Mouse (Mus musculus): ENCODE results near the gene Cmip.

The Cmip gene

DNA sequence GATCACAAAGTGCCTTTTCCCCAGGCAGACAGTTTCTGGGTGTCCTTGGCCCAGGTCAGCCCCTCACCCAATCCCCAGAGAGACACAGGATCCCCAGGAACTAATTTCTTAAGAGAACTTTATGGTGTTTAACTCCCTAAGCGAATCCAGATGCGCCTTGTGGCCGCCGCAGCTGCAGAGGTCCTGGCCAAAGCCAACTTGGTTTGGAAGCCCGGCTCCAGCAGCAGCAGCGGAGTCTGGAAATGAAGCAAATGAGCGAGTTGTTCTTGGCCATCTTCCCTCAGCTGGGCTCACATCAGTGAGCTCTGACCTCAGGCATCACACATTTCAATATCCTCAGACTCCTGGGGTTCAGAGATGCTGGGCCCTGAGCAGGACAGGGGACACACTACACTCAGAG lies 33.6 kb downstream of the Cmip start:
- in situ Hi-C loops (cut with MboI; ENCODE audit: low sequenced_read_pairs) = no loop called here

DNA sequence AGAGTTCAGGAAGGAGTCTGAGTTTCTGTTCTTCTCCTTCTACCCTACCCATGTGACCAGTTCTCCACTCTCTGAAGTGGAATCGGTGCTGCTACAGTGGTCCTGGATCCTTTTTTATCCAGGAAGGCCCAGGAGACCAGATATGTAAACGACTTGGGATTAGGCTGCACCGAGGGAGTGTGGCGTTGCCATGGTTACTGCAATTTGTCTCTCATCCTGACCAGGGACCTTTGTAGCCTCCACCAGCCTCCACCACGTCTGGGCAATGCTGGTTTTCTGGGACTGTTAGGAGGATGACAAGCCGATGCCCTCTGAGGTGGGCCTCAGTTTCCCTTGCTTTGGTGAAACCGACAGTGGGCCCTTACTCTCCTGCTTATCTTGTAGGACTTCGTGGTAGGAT lies 35.4 kb downstream of the Cmip start:
- in situ Hi-C loops (cut with MboI; ENCODE audit: low sequenced_read_pairs) = no loop called here

DNA sequence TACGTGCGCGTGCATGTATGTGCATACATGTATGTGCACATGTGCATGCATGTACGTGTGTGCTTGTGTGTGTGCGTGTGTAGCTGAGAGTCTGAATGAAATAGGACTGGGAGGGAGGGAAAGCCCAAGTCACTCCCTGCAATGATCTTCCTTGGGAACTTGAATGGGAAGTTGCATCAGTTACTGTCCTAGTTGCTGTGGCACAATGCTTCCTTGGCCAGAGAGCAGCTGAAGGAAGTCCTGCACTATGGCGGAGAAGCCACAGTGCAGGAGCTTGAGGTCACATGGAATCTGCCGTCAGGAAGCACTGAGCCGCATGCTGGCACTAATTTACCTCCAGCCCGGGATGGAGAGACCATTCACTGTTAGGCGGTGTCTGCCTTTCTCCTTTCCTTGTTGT lies 37.9 kb downstream of the Cmip start:
- in situ Hi-C loops (cut with MboI; ENCODE audit: low sequenced_read_pairs) = no loop called here

DNA sequence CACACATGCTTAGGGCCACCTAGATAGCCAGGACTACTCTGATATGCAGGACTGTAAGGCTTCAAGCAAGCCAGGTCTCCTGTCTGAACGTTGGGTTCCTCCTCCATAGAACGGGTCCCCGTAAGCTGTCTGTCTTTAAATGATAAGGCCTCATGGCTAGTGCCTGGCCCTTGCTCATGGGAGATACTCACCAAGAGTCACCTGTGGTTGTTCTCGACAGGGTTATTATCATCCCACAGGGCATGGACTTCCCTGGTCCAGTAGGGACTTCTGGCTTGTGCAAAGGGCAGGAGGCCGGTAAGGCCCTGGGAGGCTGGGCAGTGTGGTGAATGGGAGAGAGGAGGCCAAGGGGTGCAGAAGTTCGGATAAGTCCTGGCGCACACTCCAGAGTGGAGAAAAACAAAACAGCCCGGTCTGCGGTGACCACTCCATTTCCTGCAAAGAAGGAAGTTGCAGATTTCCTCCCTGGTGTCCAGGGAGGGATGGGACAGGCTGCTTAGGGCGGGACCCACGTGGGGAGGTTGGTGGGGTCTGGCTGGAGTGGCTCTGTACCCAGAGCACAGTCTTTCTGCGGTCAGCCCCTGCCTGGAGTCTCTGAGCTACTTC lies 41.2 kb downstream of the Cmip start:
- in situ Hi-C loops (cut with MboI; ENCODE audit: low sequenced_read_pairs) = no loop called here

DNA sequence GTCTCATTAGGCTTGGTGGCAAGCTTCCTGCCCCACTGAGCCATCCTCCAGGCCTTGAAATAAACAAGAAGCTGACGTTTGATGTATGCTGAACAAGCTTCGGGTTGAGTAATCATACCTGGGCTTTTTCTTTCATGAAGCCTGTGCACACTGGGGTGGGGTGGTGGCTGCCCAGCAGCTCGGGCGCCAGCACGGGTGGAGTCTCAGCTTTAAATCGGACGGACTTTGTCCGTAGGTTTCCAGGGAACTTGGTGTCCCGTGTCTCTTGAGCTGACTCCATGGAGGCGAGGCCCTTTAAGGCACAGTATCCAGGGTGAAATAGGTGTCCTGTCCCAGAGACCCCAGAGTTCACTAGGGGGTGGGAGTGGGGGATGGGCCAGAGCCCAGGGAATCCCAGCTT lies 42.3 kb downstream of the Cmip start:
- in situ Hi-C loops (cut with MboI; ENCODE audit: low sequenced_read_pairs) = no loop called here

DNA sequence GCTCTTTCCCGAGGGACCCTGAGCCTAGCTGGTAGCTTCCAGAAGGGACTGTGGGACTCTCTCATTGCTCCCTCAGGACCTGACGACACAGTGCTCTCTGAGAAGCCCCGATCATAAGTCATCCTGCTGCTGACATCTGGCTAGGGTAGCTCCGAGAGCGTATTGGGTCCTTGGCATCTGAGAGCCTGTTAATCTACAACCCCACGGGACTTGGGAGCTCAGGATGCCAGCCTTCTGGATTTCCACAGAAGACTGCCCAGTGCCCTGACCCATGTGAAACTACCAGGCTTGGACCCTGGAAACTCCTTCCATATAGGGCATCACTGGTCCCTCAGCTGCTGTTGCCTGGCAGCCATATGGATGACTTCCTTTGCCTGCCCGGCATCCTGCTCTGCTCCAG lies 43.3 kb downstream of the Cmip start:
- in situ Hi-C loops (cut with MboI; ENCODE audit: low sequenced_read_pairs) = no loop called here

DNA sequence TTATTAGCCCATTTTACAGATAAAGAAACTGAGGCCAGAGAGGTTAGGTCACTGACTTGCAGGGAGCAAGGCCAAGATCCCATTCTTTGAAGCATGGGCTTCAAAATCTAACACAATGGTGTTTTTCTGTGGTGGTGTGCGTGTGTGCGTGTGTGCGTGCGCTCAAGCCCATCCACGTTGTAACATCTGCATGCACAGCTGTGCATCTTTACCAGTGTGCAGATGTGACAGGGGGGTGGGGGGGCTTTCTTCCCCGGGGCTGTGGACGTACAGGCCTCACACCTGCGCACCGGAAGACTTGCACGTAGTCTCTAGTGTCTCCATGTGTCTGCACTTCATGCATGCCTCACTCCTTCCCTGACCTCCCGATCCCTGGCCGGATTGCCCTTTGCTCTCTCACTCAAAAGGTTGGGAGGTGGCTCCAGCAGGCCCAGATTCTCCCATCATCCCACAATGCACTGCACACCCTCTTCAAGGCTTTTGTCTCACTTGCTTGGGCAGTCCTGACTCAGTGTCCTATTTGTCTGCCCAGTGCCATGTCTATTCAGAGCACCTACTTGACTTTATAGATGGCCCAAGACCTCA lies 44.7 kb downstream of the Cmip start:
- in situ Hi-C loops (cut with MboI; ENCODE audit: low sequenced_read_pairs) = no loop called here

DNA sequence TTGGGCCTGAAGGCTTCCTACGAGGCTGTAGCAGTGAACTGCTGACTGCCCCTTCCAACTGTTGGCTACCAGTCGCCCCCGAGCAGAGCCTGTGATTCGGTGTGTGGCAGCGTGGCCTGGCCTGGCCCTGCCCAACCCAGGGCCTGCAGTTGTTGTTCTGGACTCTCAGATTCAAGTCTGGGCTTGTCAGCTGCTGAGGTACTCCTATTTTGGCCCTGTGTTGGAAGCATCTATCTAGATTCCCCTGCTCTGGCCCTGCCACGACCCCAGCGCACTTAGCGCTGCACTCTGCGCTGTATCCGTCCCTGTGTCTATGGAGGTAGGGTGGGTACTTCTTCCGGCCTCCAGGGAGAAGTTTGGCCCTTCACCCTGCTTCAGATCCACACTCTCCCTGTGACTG lies 45.2 kb downstream of the Cmip start:
- in situ Hi-C loops (cut with MboI; ENCODE audit: low sequenced_read_pairs) = no loop called here

DNA sequence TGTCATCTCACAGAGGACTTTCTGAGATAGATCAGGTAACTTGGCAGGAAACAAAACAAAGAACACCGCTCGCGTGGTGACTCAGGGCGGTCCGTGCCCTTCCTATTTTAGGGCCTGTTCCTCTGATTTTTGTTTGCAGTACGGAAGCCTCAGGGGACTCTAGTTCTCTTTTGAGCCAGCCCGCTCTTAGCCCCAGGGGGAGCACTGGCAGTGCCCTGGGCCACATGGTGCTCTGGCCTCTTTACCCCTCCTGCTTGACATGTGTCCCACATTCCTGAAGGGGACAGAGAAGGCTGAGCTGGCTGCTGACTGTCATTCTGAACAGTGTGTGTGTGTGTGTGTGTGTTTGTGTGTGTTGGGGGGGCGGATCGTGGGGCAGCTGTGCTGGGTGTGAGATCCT lies 46.8 kb downstream of the Cmip start:
- in situ Hi-C loops (cut with MboI; ENCODE audit: low sequenced_read_pairs) = no loop called here

DNA sequence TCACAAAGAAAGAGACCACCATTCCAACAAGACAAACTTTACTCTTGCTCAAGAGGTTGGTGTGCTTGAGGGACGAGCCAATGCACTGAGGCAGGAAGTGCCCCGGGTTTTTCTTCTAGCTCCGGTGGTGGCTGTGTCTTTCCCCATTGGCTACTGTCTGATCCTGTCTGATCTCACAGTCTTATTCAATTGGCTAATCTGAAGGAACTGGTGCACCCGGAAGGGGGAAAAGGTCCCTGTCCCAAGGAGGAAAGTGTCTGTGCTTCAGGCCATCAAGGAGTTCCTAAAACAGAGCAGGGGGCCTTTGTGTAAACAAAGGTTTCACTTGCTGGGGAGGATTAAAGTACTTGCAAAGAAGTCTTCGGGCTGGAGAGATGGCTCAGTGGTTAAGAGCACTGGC lies 48.5 kb downstream of the Cmip start:
- in situ Hi-C loops (cut with MboI; ENCODE audit: low sequenced_read_pairs) = no loop called here

DNA sequence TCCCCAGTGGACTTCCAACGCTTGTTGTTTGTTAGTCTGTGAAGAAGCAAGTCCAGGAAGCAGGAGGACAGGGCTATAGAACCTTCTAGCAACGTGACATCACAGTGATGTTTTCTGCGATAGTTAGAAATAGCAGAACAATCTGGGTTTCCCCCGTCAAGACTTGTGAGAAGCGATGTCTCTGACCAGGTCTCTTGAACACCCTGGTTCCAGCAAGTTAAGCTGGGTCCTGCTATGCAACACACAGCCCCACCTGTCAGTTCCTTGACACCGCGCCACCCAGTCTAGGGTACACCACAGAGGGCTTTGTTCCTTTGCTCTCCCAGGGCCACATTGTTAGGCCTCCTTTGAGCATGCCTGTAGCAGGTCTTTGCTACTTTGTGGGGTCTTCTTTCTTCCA lies 49.9 kb downstream of the Cmip start:
- in situ Hi-C loops (cut with MboI; ENCODE audit: low sequenced_read_pairs) = no loop called here

DNA sequence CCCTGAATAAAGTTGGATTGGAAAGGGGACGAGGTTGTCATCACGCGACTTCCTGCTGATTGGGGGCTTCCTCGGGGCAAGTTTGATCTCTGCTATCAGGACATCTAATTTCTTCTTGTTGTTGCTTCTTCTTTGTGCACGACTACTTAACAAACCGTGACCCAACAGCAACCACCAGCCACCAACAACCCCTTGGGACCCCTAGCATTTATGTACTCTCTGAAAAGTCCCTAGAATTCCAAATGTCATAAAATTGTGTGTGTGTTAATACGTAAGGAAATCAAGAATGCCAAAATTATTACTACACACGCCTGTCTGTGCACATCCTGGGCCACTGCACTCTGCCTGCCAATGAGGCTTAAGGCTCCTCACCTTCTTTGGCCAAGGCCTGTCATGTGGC lies 50.4 kb downstream of the Cmip start:
- in situ Hi-C loops (cut with MboI; ENCODE audit: low sequenced_read_pairs) = no loop called here

DNA sequence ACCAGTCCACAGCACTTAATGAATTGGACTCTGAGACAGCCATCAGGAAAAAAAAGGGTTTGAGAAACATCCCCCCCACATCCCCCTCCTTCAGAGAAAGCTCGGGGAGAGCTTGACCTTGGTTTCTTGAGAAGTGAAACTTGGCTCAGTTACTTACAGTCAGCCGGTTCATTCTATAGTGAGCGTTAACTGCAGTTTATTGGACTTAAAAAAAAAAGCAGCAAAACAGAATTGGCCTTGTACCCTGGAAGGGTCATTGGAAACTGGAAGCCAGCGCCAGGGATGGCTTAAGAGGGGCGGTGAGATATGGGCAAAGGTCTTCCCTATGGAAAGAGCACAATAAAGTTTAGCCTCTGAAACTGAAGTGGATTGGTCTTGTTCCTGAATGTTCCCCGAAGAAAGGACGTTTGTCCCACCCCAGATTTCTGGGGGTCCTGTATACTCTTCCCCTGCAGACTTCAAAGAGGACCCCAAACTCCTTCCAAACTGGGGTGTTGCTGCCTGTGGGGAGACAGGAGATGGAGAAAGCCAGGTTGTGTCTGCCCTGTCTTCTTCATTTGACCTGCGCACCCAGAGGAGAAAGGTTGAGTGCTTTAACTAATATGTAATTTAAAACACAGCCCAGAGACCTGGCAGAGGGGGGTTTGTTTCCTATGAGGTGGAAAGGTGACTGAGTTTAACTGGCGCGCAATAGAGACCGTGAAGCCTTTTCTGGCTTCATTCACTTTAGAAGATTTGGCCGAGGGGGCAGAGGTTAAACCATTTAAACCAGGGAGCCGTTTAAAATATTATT lies 51.6 kb downstream of the Cmip start:
- in situ Hi-C loops (cut with MboI; ENCODE audit: low sequenced_read_pairs) = no loop called here

DNA sequence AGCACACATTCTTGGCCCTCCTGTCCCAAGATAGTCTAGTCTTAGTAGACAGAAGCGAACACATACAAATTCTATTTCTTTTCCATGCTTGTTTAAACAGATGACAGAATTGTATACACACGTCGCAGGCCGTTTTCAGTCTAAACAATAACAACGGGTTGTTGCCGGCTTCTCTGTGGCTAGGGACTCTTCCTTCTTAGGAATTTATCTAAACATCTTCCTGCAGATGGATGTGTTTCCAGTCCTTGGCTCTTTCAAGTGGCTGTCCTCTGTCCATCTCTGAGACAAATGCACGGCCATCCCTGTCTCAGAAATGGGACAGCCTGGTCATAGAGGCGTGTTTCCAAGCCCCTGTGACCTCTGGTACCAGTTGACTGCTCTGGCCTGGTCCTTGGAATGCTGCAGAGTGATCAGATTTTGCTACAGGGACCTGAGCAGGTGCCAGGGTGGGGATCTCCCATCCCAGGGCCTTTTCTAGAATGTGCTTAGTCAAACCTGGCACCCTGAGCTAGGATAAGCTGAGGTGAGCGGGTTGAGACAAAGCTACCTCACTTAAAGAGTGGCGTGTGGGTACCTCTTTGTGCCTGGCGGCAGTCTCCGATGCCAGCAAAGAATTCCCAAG lies 52.9 kb downstream of the Cmip start:
- in situ Hi-C loops (cut with MboI; ENCODE audit: low sequenced_read_pairs) = no loop called here

DNA sequence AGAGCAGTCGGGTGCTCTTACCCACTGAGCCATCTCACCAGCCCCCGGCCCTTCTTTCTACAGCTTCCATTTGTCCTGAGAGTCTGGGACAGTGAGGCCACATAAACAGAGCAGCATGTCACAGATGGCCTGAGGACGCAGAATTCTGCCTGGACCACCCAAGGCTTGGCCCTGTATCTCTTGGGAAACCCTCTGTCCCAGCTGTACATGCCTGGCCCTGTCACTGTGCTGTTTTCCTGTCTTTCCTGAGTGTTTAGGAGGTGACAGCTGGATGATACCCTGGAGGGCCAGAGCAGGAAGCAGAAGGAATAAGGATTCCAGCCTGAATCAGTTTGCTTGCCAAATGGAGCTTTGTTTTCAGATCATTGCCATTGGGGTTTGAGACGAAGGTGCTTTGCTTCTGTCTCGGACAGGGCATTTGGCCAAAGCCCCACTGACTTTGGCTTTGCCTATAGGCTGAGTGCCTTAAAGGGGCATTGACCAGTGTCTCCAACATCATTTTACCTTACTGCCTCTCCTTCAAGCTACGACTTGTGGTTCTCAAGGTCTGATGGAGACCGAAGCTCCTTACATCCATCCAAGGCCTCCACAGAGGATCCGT lies 54.2 kb downstream of the Cmip start:
- in situ Hi-C loops (cut with MboI; ENCODE audit: low sequenced_read_pairs) = no loop called here

DNA sequence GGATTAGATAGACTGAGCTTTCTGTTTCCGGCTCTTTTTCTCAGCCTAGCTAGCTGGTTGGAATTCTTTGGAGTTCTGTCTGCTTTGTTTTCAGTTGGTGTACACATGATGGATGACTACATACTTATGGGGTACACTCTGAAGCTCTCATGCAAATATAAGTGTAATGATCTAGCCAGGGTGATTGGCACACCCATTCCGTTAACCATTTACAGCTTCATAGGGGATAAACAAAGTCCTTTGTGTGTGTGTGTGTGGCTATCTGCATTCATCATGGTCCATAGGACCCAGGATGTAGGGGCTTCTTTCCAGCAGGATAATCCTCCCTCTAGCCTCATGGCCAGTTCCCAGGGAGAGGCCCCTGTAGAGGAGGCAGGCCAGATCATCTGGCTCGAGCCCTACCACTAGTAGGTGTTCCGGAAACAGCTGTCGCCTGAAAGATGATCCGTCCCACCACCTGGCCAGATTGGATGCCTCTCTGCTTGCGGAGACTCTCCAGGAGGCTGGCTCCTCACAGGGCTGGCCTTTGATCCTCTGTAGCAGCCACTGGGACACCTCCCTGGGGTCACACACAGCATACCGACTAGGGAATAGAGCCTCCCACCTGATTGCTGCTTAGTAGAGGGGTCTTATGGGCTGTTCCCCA lies 57.6 kb downstream of the Cmip start:
- in situ Hi-C loops (cut with MboI; ENCODE audit: low sequenced_read_pairs) = no loop called here

DNA sequence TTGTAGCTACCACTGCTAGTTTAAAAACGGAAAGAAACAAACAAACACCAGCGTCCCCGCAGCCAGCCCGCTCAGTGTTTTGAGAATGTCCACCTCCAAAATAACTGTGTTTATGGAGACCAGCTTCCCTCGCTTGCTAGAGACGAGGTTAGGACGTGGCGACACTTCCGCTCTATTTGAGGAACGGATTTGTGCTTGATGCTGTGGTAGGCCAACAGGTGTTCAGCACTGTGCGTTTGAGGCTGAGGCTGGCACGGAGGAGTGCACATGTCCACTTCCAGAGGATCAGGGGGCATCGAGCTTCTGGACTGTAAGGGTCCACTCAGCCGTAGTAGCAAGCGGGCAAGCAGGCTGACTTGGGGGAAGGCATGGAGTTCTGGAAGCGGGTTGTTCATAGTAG lies 58.9 kb downstream of the Cmip start:
- in situ Hi-C loops (cut with MboI; ENCODE audit: low sequenced_read_pairs) = no loop called here

DNA sequence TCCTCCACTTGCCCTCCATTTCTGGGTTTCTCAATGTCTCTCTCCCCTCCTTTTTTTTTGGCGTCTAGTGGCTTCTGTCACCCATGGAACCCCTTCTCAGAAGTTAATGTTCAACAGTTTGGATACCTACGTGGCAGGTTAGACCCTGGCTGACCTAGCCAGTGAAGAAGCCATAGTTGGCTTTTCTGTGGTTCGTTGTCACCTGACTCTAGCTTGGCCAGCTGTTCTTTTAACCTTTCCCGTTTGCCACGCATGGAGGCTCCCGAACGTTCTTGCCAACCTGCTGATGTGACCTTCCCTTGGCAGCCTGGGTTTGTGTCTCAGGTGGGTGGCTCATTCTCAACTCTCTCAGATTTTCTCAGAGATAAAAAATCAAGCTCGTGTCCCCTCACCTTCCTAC lies 60.6 kb downstream of the Cmip start:
- in situ Hi-C loops (cut with MboI; ENCODE audit: low sequenced_read_pairs) = no loop called here

DNA sequence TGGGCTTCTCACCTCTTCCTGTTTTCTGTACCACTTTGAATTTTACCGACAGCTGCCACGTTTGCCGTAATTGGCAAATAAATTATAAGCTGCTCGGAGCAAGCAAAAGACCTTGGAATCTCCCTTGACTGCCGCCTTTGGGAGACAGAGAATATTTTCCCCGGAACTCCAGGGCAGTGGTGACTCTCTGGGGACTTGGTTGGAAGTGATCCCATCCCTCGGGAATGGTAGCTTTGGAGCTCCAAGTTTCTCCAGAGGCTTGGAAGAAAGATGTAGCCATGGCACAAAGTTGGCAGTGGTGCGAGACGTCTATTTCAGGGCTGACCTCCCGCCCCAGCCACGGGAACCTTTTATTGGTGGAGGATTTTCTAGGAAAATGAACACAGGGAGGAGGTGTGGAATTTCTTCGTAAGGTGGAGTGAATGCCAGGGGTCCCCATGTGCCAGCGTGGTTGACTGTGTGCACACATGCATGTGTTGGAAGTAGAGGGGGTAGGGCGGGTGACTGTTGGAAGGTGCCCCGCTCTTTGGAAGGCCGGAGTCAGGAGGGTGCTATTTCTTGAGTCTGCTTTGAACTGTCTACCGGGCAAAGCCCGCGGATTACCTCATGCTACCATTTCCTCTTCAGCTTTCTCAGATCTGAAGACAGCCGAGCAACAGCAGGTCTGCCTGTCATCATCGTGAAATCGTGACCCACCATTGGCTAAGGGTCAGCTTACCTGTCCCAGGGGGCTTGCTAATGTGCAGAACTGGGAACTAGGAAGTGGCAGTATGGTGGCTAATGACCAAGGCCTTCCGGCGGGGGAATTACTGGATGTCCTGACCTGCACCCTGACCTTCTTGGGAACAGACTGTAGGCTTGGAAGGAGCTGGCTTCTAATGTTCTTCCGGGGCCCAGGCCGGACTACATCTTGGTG lies 62.3 kb downstream of the Cmip start:
- in situ Hi-C loops (cut with MboI; ENCODE audit: low sequenced_read_pairs) = no loop called here

DNA sequence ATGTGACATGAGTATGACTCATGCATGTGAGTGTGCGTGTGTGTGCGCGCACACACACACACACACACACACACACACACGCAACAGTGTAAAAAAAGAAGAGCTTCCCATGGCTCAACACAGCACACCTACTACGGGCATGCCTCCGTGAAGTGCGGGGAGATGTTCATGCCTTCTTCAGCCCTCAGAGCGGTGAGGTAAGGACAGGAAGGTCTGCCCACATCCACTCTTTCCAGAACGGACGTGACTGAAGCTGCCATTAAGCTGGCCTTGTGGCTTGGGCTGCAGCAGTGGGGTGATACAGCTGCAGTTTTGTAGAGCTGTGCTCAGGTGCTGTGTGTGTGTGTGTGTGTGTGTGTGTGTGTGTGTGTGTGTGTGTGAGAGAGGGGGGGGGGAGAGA lies 63.8 kb downstream of the Cmip start:
- in situ Hi-C loops (cut with MboI; ENCODE audit: low sequenced_read_pairs) = no loop called here

Measured in CH12F3 (cell line).